Mouse (Mus musculus) mesoderm, embryonic 11.5 days (tissue): ENCODE results near the gene Klrb1c.
"Not testable (repeated sequence)": the region's sequence is repeated elsewhere in the genome, so short reads cannot be mapped to it uniquely, and the experiment has no call there.

Experiments used
- DNase-seq: peaks from one replicate; pipeline ENCODE4 v3.0.0-alpha.2; 2012; ENCODE audit warnings: low read depth, low spot score

The Klrb1c gene

GRCm38 (mm10) chr6:128755402-128755763 lies 33.6 kb downstream of the Klrb1c start:
- not testable (repeated sequence) for DNase-seq

- not testable (repeated sequence) for DNase-seq
Observed at GRCm38 (mm10) chr6:128754748-128755401, 34.1 kb downstream of the Klrb1c start.

GRCm38 (mm10) chr6:128754265-128754664 lies 34.8 kb downstream of the Klrb1c start:
- not testable (repeated sequence) for DNase-seq

GRCm38 (mm10) chr6:128753610-128754224 lies 35.3 kb downstream of the Klrb1c start:
- peak; percentile 72 for DNase-seq

GRCm38 (mm10) chr6:128747006-128747405 lies 42.0 kb downstream of the Klrb1c start:
- DNase-seq, result not testable (repeated sequence)

GRCm38 (mm10) chr6:128737445-128737844 lies 51.6 kb downstream of the Klrb1c start:
- no peak for DNase-seq

- DNase-seq, result no peak
Observed at GRCm38 (mm10) chr6:128736100-128736499, 52.9 kb downstream of the Klrb1c start.

- DNase-seq, result peak; percentile 19
Observed at GRCm38 (mm10) chr6:128734896-128735295, 54.1 kb downstream of the Klrb1c start.

- no peak for DNase-seq
Observed at GRCm38 (mm10) chr6:128733908-128734679, 54.9 kb downstream of the Klrb1c start.

- DNase-seq, result no peak
Observed at GRCm38 (mm10) chr6:128732032-128732431, 57.0 kb downstream of the Klrb1c start.
